Mouse (Mus musculus) gastrocnemius, adult 18-20 months (tissue): Measurements from ENCODE around the gene Kmt2c. TPM values are rescaled to one million over a fixed set of nuclear protein-coding genes. Genes with fewer than 3 reads are reported as not detected.

Experiments
- DNase-seq: peaks from one replicate; pipeline ENCODE4 v3.0.0; 2021; ENCODE audit warnings: low spot score
- long read RNA-seq, 2 experiments: library from polyadenylated mRNA; stranded (forward); transcript quantifications; one replicate each; pipeline ENCODE4 v2.0.0; 2021
- total RNA-seq, 2 experiments: library from RNA; stranded (reverse); gene quantifications; 2 replicates each; pipeline ENCODE4 v1.2.3; 2021

Gene Kmt2c
- total RNA-seq, result 10 to 100 TPM; 31.0 to 37.1 TPM
- long read RNA-seq, experiment 1, partial matches to known transcripts, result 6 of 8 reads
- long read RNA-seq, experiment 1, other reads (novel, unspliced or antisense), result 2 of 8 reads
- long read RNA-seq, experiment 2, partial matches to known transcripts, result 2 of 5 reads
- long read RNA-seq, experiment 2, other reads (novel, unspliced or antisense), result 3 of 5 reads

- DNase-seq, result peak; percentile 73
Observed at GRCm38 (mm10) chr5:25498346-25498820, at the start of gene Kmt2c. Gene Kmt2c (minus strand): TSS chr5:25498783.

DNA sequence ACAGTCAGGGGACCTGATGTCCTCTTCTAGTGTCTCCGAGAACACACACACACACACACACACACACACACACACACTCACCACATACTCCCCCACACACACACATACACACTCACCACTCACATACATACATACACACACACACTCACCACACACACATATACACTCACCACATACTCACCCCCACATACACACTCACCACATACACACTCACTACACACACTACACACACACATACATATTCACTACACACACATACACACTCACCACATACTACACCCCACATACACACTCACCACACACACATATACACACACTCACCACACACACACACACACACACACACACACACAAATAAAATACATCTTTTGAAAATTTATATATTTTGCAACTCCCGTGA, 48.3 kb upstream of the Kmt2c start:
- no peak for DNase-seq

DNA sequence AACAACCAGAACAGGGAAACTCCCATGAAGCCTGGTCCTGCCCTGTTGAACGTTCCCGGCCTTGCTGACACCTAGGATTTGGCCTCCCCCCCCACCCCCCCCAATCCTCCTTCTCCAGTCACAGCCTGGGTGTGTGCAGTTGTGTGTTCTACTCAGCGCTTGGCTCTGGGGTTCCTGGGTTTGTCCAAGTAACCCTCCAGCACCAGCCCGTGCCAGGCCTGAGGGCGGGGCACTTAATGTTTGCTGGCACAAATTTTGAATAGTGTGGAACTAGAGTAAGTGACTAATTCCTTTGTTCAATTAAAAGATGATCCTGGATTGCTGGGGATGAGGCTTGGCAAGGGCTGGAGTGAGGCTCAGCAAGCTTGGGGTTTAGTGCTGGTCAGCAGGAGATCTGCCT, 46.0 kb upstream of the Kmt2c start:
- peak; percentile 40 for DNase-seq

DNA sequence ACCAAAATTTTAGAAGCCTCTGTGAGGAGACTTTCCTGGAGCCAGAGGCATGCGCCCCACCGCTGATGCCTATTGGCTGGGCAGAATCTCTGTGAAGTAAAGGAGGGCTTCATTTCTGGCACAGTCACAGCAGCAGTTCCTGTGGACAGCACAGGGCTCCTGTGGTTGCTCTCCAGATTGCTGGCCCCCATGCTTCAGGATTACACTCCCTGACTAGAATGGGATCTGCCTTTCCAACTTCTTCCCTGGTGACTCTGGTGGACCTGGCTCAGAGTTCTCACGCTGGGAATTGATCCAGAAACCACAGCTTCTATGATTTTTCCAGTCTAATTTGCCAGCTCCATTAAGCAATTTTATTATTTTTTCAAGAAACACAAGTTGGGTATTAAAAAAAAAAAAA, 45.5 kb upstream of the Kmt2c start:
- peak; percentile 80 for DNase-seq

- DNase-seq, result no peak
Observed at GRCm38 (mm10) chr5:25541661-25542060, 43.1 kb upstream of the Kmt2c start.

GRCm38 (mm10) chr5:25540921-25541320, 42.3 kb upstream of the Kmt2c start:
- DNase-seq, result no peak

DNA sequence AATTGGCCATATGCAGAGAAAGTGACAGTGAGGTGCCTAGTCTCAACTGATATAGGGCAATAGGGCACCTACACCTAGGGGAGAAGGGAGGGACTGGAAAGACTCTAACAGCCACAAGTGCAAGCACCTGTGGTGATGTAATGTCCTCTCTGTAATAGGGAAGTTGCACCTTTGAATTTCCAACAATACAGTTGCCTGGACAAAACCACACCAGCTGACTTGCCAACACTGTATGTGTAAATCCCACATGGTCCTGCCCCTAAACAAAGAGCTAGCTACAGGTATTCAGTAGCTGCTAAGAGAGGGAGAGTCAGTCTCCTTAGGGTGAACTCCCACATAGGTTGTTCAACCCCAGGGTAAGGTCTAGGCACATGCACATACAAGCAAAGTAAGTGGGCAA, 41.8 kb upstream of the Kmt2c start:
- no peak for DNase-seq

GRCm38 (mm10) chr5:25536921-25537409, 38.4 kb upstream of the Kmt2c start:
- DNase-seq, result no peak

GRCm38 (mm10) chr5:25536451-25536850, 37.9 kb upstream of the Kmt2c start:
- no peak for DNase-seq

DNA sequence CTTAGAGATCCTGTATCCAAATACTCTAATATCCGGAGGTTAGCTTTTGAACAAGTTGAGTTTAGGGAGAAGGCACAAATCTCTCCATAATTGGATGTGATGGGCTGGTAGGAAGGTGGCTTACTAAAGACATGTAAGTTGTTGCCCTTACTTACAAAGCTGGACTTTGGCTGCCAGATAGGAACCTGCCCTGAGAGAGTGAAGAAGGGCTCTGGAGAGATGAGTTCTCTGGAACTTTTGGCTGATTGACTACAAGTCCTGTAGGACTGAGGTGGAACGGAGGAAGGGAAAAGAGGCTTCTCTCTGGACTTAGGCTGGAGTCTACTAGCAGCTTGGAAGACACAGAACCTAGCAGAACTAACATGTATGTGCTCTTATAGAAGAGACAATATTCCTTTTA, 37.0 kb upstream of the Kmt2c start:
- DNase-seq, result no peak

DNA sequence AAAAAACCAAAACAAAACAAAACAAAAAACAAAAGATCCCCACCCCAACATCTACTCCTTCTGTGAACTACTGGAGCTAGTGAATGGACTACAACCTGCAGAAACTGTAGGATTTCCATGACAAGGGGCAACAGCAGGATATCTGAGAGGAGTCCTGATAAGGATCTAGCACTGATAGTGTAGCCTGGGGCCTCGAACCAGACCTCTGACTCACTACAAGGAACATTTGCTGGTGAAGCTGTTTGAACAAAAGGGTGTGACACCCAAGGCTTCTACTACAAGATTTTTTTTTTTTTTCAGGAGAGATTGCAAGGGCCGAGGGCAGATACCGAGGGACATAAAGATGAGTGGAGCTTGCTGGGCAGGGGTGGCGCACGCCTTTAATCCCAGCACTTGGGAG, 34.7 kb upstream of the Kmt2c start:
- no peak for DNase-seq

DNA sequence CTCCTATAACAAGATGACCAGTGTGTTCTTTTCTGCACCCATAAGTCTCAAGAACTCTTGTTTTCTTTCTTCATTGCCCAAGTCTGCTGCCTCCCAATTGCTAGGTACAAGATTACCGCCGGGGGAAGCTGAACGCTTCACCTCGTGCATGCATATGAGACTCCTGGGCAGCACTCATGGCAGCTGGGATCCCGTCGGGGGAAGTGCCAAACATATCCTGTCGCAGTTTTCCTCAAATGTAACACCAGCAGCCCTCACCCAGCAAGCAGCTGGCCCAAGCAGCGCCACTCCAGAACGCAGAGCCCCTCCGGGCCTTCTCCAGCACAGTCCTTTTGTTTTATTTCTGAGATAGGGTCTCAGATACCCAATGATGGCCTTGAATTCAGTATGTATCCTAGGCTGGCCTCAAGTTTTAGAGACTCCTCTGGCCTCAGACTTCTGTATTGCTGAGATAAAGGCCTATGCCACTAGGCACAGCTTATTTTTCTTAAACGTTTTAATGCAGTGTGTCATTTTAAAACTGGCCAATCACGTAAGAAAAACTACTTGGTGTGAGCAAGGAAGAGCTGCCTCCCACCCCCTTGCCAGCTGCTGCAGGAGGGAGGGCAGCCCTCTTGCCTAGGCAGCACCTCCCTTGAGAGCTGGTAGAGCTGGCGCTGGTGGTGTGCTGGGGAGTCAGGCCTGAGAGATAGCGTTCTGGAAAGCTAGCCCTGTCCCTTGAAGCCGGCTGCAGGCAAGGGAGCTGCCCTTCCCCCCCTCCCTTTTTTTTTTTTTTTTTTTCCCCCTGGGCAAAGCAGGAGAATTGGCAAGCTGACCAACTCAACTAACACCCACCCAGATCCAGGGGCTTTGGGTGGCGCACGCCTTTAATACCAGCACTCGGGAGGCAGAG, 33.9 kb upstream of the Kmt2c start:
- DNase-seq, result no peak

- no peak for DNase-seq
Observed at GRCm38 (mm10) chr5:25530629-25531028, 32.0 kb upstream of the Kmt2c start.

DNA sequence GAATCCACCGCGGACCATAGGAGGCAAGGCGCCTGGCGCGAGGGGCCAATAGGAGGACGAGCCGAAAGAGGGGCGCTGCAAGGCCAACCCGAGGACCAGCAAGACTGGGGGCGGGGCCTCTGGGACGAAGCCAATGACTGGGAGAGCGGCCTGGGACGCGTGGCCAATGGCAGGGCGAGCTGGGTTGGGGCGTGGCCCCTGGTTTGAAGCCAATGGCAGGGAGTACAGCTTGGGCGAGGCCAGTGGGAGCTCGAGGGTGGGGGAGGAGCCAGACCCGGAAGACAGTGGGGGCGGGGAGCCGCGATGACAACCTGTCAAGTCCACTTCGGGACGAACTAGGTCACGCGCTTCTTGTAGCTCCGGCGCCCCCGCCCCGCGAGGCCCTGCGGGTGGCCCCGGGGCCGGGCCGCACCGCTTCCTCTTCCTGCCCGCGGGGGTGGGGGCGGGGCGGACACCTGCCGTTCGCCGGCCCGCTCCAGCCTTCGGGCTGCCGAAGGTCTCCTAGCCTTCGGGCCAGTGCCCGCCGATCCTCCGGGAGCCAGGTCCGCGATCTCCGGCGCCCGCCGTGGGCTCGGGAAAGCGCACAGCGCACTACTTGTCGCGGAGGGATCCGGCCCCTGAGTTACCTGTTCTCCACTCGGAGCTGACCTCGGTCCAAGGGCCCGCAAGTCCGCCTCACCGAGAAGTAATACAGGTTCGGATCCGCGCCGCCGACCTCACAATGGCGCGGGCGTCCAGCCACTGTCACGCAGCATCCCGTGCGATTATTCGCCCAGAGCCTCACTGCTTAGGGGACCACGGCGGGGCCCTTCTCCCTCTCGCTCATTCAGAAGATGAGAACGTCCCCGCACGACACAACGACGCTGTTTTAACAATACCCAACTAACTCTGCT, 31.2 kb upstream of the Kmt2c start:
- DNase-seq, result peak; percentile 100

DNA sequence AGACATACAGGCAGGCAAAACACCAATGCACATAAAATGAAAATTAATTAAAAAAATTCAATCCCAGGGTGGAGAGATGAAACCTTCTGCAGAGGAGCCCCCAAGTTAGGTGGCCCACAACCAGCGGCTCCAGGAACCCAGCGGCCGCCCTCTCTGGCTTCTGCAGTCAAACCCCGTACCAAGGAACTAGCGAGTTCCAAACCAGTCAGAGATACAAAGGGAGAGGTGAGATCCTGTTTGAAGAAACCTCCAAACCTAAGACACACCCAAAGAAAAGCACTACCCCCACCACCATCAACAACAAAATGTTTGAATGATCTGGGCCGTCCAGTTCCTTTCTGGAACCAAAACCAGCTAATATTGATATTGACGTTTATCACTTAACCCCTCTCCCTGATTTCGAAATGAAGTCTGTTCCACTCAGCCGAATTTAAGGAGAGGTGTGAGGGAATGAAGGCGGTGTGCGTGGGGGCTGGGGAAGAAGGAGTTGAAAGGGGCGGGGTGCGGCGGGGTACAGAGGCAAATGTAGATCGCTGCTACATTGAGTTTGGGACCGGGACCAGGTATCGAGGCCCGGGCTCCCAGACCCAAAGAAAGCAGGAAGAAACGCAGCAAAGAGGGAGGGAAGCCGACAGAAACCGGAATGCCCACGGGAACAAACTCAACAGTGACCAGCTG, 30.4 kb upstream of the Kmt2c start:
- DNase-seq, result no peak

DNA sequence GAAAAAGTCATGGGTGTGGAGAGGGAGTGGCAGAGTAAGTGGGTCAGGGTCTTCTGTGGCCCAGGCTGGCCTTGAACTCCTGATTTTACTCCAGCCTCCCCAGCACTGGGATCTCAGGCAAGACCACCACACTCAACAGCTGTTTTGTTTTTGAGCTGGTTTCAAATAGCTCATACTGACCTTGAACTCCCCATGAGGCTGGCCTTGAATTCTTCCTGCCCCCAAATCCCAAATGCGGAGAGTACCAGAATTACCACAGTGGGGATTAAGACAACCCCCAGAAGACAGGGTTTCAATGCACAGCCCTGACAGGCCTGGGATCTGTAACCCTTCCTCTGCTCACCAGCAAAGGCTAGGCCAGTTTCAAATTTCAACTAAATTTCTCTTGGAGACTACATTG, 29.4 kb upstream of the Kmt2c start:
- DNase-seq, result no peak

- DNase-seq, result peak; percentile 67
Observed at GRCm38 (mm10) chr5:25526926-25527325, 28.3 kb upstream of the Kmt2c start.

DNA sequence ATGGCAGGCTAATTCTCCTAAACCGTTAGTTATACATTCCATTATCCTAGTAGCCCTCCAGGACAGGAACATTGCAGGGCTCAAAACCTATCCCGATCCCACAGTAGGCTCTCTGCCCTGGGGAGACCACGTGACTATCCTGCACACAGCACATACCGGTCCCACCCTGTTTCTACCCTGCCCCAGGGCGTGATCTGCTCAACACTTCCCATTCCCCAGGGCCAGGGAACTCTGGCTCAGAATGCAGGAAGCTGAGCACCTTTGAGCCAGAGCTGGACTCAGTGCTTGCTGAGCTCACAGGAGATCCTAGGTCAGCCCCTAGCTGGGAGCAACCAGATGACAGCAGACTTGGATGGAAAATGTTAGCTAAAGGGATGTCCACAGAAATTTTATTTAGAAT, 27.5 kb upstream of the Kmt2c start:
- DNase-seq, result peak; percentile 75

- no peak for DNase-seq
Observed at GRCm38 (mm10) chr5:25521461-25521860, 22.9 kb upstream of the Kmt2c start.

DNA sequence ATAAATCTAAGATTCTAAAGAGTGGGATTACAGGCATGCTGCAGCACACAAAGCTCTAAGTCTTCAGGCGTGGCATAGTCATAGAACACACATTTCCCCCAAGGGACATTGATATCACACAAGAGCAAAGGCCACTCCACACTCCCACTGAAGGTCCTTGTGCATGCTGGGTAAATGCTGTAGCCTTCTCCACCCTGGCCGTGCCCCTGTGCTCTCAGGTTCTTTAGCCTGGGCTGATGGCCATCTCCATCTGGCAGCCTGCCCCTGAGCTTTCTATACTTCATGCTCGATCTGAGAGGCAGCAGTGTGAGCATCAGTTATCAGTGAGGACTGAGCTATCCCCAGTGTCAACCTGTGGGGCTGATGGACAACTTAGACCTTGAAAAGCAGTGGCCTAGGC, 21.2 kb upstream of the Kmt2c start:
- peak; percentile 74 for DNase-seq

DNA sequence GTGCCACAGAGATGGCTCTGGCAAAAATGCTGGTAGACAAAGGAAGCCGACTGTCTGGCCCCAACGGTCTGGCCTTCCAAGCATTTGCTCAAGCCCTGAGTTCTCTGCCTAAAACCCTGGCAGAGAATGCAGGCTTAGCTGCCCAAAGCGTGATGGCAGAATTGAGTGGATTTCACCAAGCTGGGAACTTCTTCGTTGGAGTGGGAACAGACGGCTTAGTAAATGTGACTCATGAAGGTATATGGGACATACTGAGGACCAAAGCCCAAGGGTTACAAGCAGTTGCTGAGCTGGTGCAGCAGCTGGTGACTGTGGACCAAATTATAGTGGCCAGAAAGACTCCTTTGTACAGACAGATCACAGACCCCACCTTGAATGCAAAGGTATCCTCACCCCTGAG, 19.0 kb upstream of the Kmt2c start:
- no peak for DNase-seq
